Mouse (Mus musculus): ENCODE results near the gene Ston1.

DNA sequence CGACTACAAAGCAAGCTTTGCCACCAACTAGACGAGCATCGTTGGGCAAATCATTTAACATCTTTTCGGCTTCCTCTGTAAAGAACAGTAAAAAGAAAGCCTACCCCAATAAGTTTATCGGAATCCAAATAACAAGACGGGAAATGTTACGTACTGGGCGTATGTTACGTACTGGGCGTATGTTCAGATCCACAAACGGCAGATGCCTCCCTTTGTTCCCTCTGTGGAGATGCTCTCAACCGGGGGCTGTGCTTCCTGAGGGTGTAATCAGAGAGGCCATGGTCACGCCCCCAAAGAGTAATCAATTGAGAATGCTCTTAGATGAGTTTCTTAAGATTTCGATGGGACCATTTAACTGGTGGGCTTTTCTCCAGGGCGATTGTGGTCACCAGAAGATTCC, 11.9 kb downstream of the Ston1 start:
- TF ChIP-seq CTCF (IDR thresholded peaks at IDR 0.05; ENCODE audit: insufficient read depth, low read length) (no peak), POLR2A (IDR thresholded peaks at IDR 0.05; ENCODE audit: borderline replicate concordance, extremely low read depth, low read depth, low read length) (no peak)

Measured in lung, adult 2 months (tissue).